Mouse (Mus musculus) liver, adult (tissue): ENCODE data around the gene Atp6v1c2.

Experiments used
- GATA4 ChIP-seq: IDR thresholded peaks from 2 replicates; pipeline ENCODE4 v1.6.1; 2014; ENCODE audit warnings: mild to moderate bottlenecking, low read length; ENCODE audit not compliant: insufficient replicate concordance

Atp6v1c2 gene

GRCm38 (mm10) chr12:17329259-17329658 lies at the start of gene Atp6v1c2:
Gene Atp6v1c2, minus strand, starts transcription at chr12:17329359.
- TF ChIP-seq GATA4, result no peak

- TF ChIP-seq GATA4, result no peak
These were observed 47.4 kb upstream of the Atp6v1c2 start for GRCm38 (mm10) chr12:17376521-17376920.

- TF ChIP-seq GATA4, result no peak
These were observed 46.1 kb upstream of the Atp6v1c2 start for GRCm38 (mm10) chr12:17375243-17375642.

- no peak for TF ChIP-seq GATA4
These were observed 44.4 kb upstream of the Atp6v1c2 start for GRCm38 (mm10) chr12:17373470-17373975.

- TF ChIP-seq GATA4, result no peak
These were observed 43.5 kb upstream of the Atp6v1c2 start for GRCm38 (mm10) chr12:17372696-17373095.

GRCm38 (mm10) chr12:17371589-17372235 lies 42.6 kb upstream of the Atp6v1c2 start:
- no peak for TF ChIP-seq GATA4

GRCm38 (mm10) chr12:17369551-17370325 lies 40.6 kb upstream of the Atp6v1c2 start:
- no peak for TF ChIP-seq GATA4

GRCm38 (mm10) chr12:17369111-17369510 lies 40.0 kb upstream of the Atp6v1c2 start:
- no peak for TF ChIP-seq GATA4

GRCm38 (mm10) chr12:17366981-17367380 lies 37.8 kb upstream of the Atp6v1c2 start:
- TF ChIP-seq GATA4, result no peak

- TF ChIP-seq GATA4, result no peak
These were observed 33.2 kb upstream of the Atp6v1c2 start for GRCm38 (mm10) chr12:17362316-17362715.

GRCm38 (mm10) chr12:17360650-17361049 lies 31.5 kb upstream of the Atp6v1c2 start:
- no peak for TF ChIP-seq GATA4

GRCm38 (mm10) chr12:17360104-17360503 lies 30.9 kb upstream of the Atp6v1c2 start:
- no peak for TF ChIP-seq GATA4

GRCm38 (mm10) chr12:17358981-17359380 lies 29.8 kb upstream of the Atp6v1c2 start:
- no peak for TF ChIP-seq GATA4

- no peak for TF ChIP-seq GATA4
These were observed 28.6 kb upstream of the Atp6v1c2 start for GRCm38 (mm10) chr12:17357795-17358194.

- no peak for TF ChIP-seq GATA4
These were observed 27.7 kb upstream of the Atp6v1c2 start for GRCm38 (mm10) chr12:17356853-17357252.

GRCm38 (mm10) chr12:17350106-17350505 lies 20.9 kb upstream of the Atp6v1c2 start:
- no peak for TF ChIP-seq GATA4

- no peak for TF ChIP-seq GATA4
These were observed 19.2 kb upstream of the Atp6v1c2 start, which contains the start of gene Nol10 for GRCm38 (mm10) chr12:17348048-17349036. Gene Nol10, plus strand, starts transcription at chr12:17348458.
